ENCODE assay signal across 15 mouse cellular contexts in genomic region chr2:31776479-31776878, GRCm38 (mm10). TPM values are rescaled to one million over a fixed set of nuclear protein-coding genes. Genes with fewer than 3 reads are reported as not detected.
"Had no signal": no experiment of that assay in that cellular context is flagged by ENCODE, and none has a peak within 500 bp of the region (broad histone marks: within the 10 kb centered on the region; RNA-seq: fewer than 3 reads in every experiment).

No protein-coding gene starts in this region.

- H3K4me1 ChIP-seq: midbrain, embryonic 13.5 days had no signal

- H3K9ac ChIP-seq: limb, embryonic 15.5 days; liver, embryonic 12.5 days; lung, embryonic 14.5 days; midbrain, embryonic 13.5 days; stomach, embryonic 15.5 days had no signal

- H3K4me2 ChIP-seq: limb, embryonic 15.5 days; liver, embryonic 12.5 days; lung, embryonic 14.5 days; midbrain, embryonic 13.5 days; stomach, embryonic 15.5 days had no signal

- H3K4me3 ChIP-seq: limb, embryonic 15.5 days; liver, embryonic 12.5 days; midbrain, embryonic 13.5 days; stomach, embryonic 15.5 days had no signal

- H3K9me3 ChIP-seq: limb, embryonic 15.5 days; liver, embryonic 12.5 days; stomach, embryonic 15.5 days had no signal

- H3K27ac ChIP-seq: limb, embryonic 15.5 days; liver, embryonic 12.5 days; midbrain, embryonic 13.5 days; stomach, embryonic 15.5 days had no signal

- H3K27me3 ChIP-seq: limb, embryonic 15.5 days; liver, embryonic 12.5 days; midbrain, embryonic 13.5 days; stomach, embryonic 15.5 days had no signal

- DNase-seq: layer of hippocampus, adult 9-11 months; layer of hippocampus, postnatal 36 days; lung, embryonic 14.5 days; lung, postnatal 14 days; right cerebral cortex, postnatal 14 days; thymus, adult 2 months; thymus, postnatal 36 days had no signal

- ATAC-seq: liver, embryonic 12.5 days; midbrain, embryonic 13.5 days had no signal

RNA-seq across cellular contexts. Expression of gene Qrfp, which starts 33.9 kb away (rescaled TPM):
- total RNA-seq: layer of hippocampus, postnatal 36 days; left cerebral cortex, adult 8-10 months; left cerebral cortex, postnatal 25 days; midbrain, postnatal 0 days had no signal
- polyA plus RNA-seq: lung, embryonic 14.5 days; neural tube, embryonic 14.5 days had no signal
